8 mouse cellular contexts compared by ENCODE assay signal in genomic region chr13:64343598-64343997, GRCm38 (mm10). TPM values are rescaled to one million over a fixed set of nuclear protein-coding genes. Genes with fewer than 3 reads are reported as not detected.
DNase-seq lines count a peak whose midpoint lies in the region; ATAC-seq and TF ChIP-seq lines count a peak whose summit lies in the region.

No protein-coding gene starts in this region.

- peak overlapping the region; percentile 59; the same call in 1 of the 2 replicates for H3K9ac ChIP-seq in kidney, postnatal 0 days (ENCODE audit: low read depth, low read length)
- H3K9ac ChIP-seq in lung, embryonic 14.5 days = peak overlapping the region; percentile 44

- 0 out of 2 replicates have a peak overlapping the region, but pooled peaks have one; percentile 40 for H3K27ac ChIP-seq in kidney, postnatal 0 days
- H3K27ac ChIP-seq in lung, embryonic 14.5 days (ENCODE audit: low read depth) = no peak overlapping the region

- no peaks in the 10 kb centered on the region for H3K9me3 ChIP-seq in kidney, postnatal 0 days (replicated peaks; ENCODE audit: low read length)
- no peaks in the 10 kb centered on the region for H3K9me3 ChIP-seq in lung, embryonic 14.5 days (ENCODE audit: low read depth, low read length)

- peak; percentile 67 for ATAC-seq in granulocyte monocyte progenitor cell, adult 5-6 weeks (replicated peaks; ENCODE audit: poor library complexity, severe bottlenecking)
- no peak for ATAC-seq in kidney, postnatal 0 days (replicated peaks; ENCODE audit: low FRiP score, low read depth)
- ATAC-seq in lung, embryonic 14.5 days (ENCODE audit: insufficient read depth) = no peak

- H3K4me1 ChIP-seq in kidney, postnatal 0 days (replicated peaks; ENCODE audit: insufficient read depth, low read length) = no peaks in the 10 kb centered on the region
- H3K4me1 ChIP-seq in lung, embryonic 14.5 days (ENCODE audit: insufficient read depth) = no peaks in the 10 kb centered on the region

- no peaks in the 10 kb centered on the region for H3K36me3 ChIP-seq in kidney, postnatal 0 days (ENCODE audit: insufficient read depth, low read length)
- H3K36me3 ChIP-seq in lung, embryonic 14.5 days (ENCODE audit: insufficient read depth) = no peaks in the 10 kb centered on the region

- H3K27me3 ChIP-seq in kidney, postnatal 0 days (ENCODE audit: insufficient read depth, low read length) = no peaks in the 10 kb centered on the region
- H3K27me3 ChIP-seq in lung, embryonic 14.5 days (ENCODE audit: insufficient read depth, low read length) = no peaks in the 10 kb centered on the region

- peak overlapping the region; percentile 72 for H3K4me2 ChIP-seq in kidney, postnatal 0 days (ENCODE audit: low read length)
- H3K4me2 ChIP-seq in lung, embryonic 14.5 days = peak overlapping the region; percentile 65

- DNase-seq in adrenal gland, adult 2 months = peak; percentile 30
- DNase-seq in adrenal gland, postnatal 36 days = no peak
- peak; percentile 68 for DNase-seq in cerebellum, adult 9-10 months
- DNase-seq in kidney, postnatal 0 days (ENCODE audit: low spot score) = peak; percentile 18
- DNase-seq in lung, embryonic 14.5 days = peak; percentile 5
- peak; percentile 32 for DNase-seq in retina, embryonic 14.5 days (ENCODE audit: low spot score)
- no peak for DNase-seq in spleen, postnatal 36 days (ENCODE audit: low spot score in 2 of 2)

- WGBS in kidney, postnatal 0 days = 15% methylated on average over 10 of the region's 10 CpGs
- 21% methylated on average over 10 of the region's 10 CpGs for WGBS in lung, embryonic 14.5 days

- H3K4me3 ChIP-seq in kidney, postnatal 0 days (replicated peaks; ENCODE audit: low read depth, low read length) = peak overlapping the region; percentile 44
- H3K4me3 ChIP-seq in lung, embryonic 14.5 days (ENCODE audit: low read depth, low read length) = peak overlapping the region; percentile 40

- TF ChIP-seq CTCF in kidney, postnatal 0 days (IDR thresholded peaks at IDR 0.05; ENCODE audit: low read depth) = no peak
- TF ChIP-seq CTCF in lung, embryonic 14.5 days (IDR thresholded peaks at IDR 0.05; ENCODE audit: low read depth) = no peak

RNA-seq across cellular contexts. Expression of gene Ctsl, which starts 27.1 kb away (rescaled TPM):
- 100 to 1,000 TPM; 215 to 516 TPM for total RNA-seq in adrenal gland, adult 2 months (2021)
- polyA plus RNA-seq in adrenal gland, adult 2 months (2012; rRNA removed) = 61.3 and 81.3 TPM in 2 replicates
- total RNA-seq in adrenal gland, postnatal 36 days (2021) = 100 to 1,000 TPM; 206 to 799 TPM
- total RNA-seq in granulocyte monocyte progenitor cell, adult 5-6 weeks (2014; fragmentation: Nextera tagmentation) = 9.3 and 43.6 TPM in 2 replicates
- 23.3 and 53.2 TPM in 2 replicates for total RNA-seq in granulocyte monocyte progenitor cell, adult 5-6 weeks (2017)
- polyA plus RNA-seq in kidney, postnatal 0 days (2015; fragmentation: Nextera tagmentation; extraction: Ambion mirVana) = 482 and 514 TPM in 2 replicates
- polyA plus RNA-seq in lung, embryonic 14.5 days (2014; fragmentation: Nextera tagmentation; extraction: Ambion mirVana) = 130 and 141 TPM in 2 replicates

RNA-seq across cellular contexts. Expression of gene Aaed1, which starts 31.1 kb away (rescaled TPM):
- total RNA-seq in adrenal gland, adult 2 months (2021) = 10 to 100 TPM; 49.7 to 55.9 TPM
- polyA plus RNA-seq in adrenal gland, adult 2 months (2012; rRNA removed) = 6.0 and 6.2 TPM in 2 replicates
- 10 to 100 TPM; 34.1 to 50.3 TPM for total RNA-seq in adrenal gland, postnatal 36 days (2021)
- 19.1 and 20.5 TPM in 2 replicates for total RNA-seq in granulocyte monocyte progenitor cell, adult 5-6 weeks (2014; fragmentation: Nextera tagmentation)
- total RNA-seq in granulocyte monocyte progenitor cell, adult 5-6 weeks (2017) = 37.4 and 37.8 TPM in 2 replicates
- polyA plus RNA-seq in kidney, postnatal 0 days (2015; fragmentation: Nextera tagmentation; extraction: Ambion mirVana) = 53.9 and 56.2 TPM in 2 replicates
- polyA plus RNA-seq in lung, embryonic 14.5 days (2014; fragmentation: Nextera tagmentation; extraction: Ambion mirVana) = 50.1 and 51.9 TPM in 2 replicates

Comparison
In these comparisons a context has a peak if more than half of its experiments do, and no peak if none do; other contexts are left out.
1. DNase-seq: peak in adrenal gland, adult 2 months (single experiment), cerebellum, adult 9-10 months (single experiment), kidney, postnatal 0 days (single experiment), lung, embryonic 14.5 days (single experiment) and retina, embryonic 14.5 days (single experiment); none in adrenal gland, postnatal 36 days (0 of 2) and spleen, postnatal 36 days (0 of 2).